Mouse (Mus musculus) urinary bladder, postnatal 10 days (tissue): ENCODE measurements around the gene Atp5j2.
A peak's percentile ranks its signal among the peaks of the same experiment; 100 is the strongest.

ENCODE experiments used
- DNase-seq: peaks from one replicate; pipeline ENCODE4 v3.0.0; 2022; ENCODE audit warnings: low spot score

Atp5j2 gene

DNA sequence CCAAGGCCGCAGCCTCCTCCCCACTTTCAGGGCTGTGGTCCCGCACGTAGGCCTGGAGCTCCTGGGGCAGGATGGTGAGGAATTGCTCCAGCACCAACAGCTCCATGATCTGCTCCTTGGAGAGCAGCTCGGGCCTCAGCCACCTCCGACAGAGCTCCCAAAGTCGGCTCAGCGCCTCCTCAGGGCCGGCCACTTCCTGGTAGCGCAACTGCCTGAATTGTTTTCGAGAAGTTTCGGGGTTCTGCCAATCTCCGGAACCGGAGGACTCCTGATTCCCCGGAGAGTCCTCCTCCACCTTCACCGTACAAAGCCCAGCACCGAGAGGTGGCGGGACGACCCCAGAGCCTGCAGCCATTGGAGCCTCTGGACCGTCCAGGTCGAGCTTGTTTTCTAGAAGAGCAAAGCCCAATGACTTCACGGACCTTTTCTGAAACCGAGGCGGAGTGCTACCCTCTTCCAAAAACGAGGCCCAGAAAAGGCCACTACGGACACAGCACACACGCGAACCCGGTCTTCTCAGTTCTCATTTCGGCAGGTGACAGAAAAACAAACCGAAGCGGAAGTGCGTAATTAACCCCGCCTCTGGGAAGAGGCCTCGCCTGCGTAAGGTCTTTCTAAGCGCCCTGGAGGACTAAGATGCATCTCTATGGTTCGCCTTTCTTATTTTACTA is 9.6 kb upstream of the Atp5j2 start, which contains the start of gene Zkscan14:
Gene Zkscan14, minus strand, starts transcription at position 548 of the 671 bp plus-strand sequence.
- no peak for DNase-seq

DNA sequence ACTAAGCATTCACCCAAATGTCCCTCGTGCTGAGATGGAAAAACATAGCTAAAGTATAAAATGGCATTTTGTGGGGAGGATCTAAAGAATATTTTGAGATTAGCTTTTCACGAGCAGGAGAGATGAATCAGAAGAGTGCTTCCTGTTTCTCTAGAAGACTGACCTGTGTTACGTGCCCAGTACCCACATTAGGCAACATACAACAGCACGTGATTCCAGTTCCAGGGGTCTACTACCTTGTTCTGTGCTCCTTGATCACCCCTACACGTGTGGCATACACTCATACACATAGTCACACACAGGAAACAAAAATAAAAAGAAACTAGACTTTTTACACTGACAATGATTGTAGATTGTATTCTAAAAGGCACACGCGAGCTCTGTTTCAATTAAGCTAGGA is 8.5 kb upstream of the Atp5j2 start:
- no peak for DNase-seq

DNA sequence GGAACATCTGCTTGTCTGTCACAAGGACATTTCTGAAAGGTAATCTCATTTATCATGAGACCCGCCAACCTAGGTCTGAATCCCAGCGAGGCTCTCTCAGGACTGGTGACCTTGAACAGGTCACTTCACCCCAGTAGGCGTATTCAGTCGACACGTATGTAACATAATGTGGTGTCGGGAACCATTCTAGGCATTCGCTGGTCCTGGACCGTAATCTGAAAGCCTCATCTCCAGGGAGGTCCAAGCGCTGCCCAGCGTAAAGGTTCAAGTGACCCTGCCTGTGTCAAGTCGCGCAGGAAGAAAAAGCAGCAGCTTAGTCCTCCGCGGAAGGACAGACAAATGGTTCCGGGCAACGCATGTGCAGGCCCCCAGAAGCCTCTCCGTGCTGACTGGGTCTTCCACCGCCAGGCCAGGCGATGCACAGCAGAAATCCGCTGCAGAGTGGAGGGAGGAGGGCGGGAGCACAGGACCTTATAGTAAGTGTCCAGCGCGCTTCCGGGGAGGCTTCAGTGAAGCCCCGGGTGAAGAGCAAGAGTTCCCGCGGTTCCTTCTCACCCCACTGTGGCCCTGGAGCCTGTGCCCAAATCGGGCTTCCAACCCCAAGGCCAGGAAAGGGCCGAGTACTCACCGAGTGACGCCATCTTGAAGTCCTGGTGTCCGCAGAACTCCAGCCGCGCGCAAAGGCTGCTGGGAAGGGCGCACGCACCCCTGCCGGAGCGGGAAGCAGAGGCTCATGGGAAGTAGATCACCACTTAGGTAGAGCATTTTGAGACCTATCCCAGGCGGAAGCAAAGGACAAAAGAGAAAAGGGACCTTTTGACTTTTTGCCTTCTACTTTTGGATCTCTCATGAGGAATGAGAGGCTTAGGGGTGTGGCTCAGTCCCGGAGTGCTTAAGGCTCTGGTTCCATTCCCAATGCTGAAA is 725 bp downstream of the Atp5j2 start:
- peak; percentile 57 for DNase-seq

DNA sequence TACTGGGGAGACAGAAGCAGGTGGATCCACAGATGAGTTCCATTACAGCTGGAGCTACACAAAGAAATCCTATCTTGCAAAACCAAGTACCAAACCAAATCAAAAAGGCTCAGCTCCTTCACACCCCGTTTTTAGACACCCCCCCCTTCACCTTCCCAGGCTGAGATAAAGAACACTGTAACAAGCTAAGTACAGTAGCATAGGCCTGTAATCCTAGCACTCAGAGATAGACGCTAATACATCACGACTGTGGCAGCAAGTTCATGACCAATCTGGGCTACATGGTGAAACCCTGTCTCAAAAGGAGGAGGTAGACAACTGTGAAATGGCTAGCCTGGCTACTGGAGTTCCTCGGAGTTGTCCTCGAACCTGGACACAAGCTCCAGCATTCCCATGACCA is 1.5 kb downstream of the Atp5j2 start:
- no peak for DNase-seq

DNA sequence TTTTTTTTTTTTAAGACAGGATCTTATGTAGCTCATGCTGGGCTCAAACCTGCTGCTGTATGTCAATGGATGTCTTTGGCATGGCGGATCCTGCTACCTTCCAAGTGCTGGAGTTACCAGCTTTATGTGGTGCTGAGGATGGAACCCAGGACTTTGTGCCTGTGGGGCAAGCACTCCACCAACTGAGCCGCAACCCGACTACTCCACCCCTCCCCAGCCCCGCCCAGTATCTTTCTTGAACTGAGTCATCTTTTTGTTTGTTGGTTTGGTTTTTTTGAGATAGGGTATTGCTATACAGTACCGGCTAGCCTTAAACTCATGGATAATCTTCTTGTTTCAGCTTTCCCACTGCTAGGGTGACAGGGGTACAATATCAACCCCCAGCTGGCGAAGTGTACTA is 2.4 kb downstream of the Atp5j2 start:
- DNase-seq: no peak

DNA sequence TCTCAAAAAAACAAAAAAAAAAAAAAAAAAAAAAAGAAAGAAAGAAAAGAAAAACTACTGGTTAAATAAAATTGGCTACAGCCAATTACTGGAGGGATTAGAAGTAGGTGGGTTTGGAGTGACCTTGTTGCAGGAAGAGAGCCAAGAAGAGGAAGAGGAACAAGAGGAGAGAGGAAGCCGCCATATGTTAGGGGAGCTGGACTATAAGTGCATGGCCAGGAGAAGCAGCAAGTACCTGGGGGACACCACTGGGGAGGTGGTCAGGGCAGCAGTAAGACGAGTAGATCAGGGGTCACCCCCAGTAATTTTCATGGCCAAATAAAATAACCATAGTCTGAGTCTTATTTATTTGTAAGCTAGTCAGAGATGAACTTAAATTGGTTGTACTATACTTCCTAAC is 6.6 kb downstream of the Atp5j2 start:
- no peak for DNase-seq

DNA sequence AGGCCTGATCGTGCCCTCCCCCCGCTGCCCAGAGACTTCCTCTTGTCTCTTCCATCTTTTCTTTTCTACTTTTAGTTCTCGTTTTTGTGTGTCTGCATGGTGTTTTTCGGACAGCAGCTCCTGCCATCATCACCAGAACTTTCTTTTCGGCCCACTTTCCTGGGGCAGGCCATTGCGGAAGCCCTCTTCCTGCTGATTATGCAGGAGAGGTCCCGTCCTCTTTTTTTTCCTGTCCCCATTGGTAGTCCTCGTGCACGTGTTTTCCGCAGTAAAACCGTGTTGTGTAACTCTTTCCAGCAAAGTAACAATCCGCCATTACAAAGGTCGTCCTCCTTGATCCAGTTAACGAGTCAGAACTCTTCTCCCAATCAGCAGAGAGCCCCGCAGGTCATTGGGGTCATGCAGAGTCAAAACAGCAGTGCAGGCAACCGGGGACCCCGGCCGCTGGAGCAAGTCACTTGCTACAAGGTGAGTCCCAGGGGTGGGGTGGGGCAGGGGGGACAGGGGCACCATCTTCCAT is 13.3 kb downstream of the Atp5j2 start:
- no peak for DNase-seq

DNA sequence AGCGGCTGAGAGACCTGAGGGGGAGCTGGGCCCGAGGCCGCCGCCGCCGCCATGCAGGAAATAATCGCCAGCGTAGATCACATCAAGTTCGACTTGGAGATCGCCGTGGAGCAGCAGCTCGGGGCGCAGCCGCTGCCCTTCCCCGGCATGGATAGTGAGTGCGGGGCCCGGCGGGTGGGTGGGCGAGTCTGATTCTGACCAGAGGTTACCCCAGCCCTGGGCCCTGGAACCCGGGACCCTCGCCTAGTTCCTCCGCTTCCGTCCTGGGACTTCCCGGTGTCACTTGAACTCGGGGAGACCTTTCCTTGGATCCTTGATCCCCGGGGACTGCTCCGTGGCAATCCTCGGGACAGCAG is 24.6 kb downstream of the Atp5j2 start:
- DNase-seq: no peak

DNA sequence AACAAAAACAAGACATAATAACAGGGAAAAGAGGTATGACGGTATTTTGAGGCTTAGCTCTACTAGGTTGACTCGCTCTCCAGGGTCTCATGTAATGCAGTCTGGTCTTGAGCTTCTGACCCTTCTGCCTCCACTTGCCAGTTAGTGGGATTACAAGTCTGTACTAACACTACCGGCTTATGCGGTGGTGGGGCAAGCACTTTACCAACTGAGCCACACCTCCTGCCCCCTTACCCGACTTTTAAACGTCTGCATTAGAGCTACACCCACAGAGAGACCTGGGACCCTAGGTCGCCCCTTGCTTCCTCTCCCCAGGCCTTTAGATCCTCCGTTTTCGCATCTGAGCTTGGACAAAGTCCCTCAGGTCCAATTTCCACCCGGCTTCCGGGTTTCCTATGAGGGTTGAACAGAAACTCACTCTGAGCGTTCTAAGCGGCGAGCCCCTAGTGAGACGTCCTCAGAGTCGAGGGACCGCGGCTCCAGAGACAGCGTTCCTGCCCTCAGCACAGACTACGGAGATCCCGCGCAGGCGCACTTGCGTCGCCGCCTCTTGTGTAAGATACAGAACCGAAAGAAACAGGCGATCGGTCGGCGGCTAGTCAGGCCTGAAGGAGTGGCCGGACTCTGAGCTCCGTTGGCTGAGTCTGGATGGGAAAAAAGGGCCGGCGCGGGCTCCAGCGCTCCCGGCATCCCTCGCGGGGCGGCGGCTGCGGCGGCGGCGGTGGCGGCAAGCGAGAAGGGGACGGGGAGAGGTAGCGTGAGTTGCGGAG is 25.1 kb downstream of the Atp5j2 start, which contains the start of the genes Ptcd1 and Cpsf4:
Gene Ptcd1, minus strand, starts transcription at position 573 of the 770 bp plus-strand sequence.
Gene Cpsf4, plus strand, starts transcription at position 678 of the 770 bp plus-strand sequence.
- DNase-seq: peak; percentile 93

DNA sequence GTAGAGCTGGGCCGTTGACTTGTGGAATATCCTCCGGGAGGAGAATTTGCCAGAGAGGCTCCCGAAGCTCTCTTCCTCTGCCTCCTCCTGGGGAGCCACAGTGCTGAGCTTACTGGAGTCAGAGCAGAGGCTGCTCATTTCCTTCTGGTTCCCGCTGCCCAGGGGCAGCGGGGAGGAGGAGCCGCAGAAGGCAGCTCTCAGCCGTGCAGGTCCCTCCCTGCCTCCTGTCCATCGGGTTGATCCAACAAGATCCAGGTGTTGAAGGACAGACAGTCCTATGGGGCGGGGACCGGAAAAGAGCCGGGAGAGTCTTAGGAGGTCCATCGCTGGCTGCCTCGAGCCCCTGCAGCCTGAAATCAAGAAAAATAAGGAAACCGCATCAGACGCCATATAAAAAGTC is 26.7 kb downstream of the Atp5j2 start:
- no peak for DNase-seq

DNA sequence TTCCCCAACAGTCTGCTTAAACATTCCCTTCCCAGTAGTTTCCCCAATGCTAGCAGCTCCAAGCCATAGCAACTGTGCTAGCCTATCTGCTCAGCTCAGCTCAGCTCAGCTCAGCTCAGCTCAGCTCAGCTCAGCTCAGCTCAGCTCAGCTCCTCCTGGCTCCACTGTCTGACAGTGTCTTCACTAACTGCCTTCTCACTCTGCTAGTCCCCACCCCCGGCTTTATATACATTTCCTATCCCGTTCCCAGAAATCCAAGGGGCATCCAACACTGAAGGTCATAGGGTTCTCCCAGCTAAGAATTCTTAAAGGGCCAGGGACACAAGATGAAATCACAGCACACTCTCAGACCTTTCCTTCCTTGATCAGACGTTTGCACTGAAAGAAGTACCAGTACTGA is 27.2 kb downstream of the Atp5j2 start:
- DNase-seq: no peak

DNA sequence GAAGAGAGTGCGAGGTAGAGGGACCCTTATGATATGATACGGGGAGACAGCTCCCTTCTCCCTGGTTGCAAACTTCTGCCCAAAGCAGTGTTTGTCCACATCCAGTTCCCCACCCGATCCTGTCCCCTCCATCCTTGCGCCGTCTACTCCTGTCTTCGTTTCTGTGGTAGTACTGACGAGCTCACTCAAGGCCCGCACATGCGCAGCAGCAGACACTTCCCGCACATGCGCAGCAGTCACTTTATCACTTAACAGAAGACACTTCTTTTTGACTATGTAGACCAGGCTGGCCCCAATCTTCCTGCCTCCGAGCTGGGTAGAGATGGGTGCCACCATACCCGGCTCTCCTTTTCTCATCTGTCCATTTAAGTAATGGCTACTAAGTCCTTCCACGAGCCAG is 30.5 kb downstream of the Atp5j2 start:
- no peak for DNase-seq

DNA sequence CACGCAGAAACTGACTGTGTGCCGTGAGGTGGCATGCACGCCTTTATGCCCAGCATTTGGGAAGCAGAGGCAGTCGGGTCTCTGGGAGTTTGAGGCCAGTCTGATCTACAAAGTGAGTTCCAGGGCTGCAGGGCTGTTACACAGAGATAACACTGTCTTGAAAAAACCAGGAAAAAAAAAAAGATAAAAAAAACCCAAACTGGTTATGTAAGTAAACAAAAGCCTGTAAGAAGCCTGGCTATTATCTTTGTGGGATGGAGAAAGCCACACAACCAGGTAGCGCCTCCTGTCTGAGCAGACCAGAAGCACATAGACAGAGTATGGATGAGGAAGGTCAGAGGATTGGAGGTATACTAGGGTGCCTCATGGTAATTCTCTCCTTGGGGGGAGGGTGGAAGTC is 39.2 kb downstream of the Atp5j2 start:
- DNase-seq: no peak

DNA sequence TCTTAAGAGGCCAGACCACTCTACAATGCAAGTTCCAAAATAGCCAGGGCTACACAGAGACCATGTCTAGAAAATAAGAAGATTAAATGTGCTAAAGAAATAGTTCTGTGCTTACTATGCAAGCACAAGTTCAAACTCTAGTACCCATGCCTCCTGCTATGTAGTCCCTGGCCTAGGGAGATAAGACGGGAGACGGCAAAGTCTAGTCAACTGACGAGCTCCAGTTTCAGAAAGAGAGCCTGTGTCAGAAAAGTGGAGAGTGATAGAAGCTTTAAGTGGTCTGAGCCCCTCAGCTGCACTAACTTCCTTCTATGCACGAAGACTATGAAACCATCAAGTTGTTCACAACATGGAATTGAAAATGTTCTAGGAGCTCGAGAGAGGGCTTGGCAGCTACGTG is 42.6 kb downstream of the Atp5j2 start:
- DNase-seq: no peak

DNA sequence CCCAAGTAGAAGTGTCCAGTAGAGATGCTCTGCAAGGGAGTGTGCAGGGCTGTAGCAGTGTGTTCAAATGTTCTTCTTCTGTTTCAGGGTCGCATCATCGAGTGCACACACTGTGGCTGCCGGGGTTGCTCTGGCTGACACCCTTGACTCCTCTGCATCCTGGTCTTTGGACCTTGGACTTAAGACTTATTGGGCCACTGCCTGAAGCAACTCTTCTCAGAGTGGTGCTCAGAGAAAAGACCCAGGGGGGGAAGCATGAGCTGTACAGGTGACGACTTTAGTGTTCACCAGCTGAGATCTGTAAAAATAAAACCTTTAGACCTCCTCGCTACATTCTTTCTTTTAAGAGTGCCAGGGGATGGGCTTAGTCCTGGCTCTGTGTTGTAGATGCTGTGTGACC is 44.1 kb downstream of the Atp5j2 start:
- no peak for DNase-seq

DNA sequence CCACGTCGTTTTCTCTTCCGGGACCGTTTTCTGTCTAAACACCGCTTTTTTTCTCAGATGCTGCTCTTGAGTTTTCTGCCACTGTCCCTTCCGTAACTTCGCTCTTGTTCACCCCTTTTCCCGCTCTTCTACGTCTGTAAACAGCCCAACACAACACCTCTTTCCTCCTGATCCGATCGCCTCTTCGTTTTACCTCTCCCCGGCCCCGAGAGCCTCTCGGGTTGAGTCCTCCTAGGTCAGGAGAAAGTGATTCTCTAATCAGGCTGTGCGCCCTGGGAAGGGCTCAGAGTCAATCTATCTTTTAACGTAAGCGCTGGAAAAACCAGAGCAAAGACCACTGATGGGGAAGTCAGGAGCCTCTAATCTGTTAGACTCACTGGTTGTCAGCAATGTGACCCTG is 51.3 kb downstream of the Atp5j2 start:
- no peak for DNase-seq

DNA sequence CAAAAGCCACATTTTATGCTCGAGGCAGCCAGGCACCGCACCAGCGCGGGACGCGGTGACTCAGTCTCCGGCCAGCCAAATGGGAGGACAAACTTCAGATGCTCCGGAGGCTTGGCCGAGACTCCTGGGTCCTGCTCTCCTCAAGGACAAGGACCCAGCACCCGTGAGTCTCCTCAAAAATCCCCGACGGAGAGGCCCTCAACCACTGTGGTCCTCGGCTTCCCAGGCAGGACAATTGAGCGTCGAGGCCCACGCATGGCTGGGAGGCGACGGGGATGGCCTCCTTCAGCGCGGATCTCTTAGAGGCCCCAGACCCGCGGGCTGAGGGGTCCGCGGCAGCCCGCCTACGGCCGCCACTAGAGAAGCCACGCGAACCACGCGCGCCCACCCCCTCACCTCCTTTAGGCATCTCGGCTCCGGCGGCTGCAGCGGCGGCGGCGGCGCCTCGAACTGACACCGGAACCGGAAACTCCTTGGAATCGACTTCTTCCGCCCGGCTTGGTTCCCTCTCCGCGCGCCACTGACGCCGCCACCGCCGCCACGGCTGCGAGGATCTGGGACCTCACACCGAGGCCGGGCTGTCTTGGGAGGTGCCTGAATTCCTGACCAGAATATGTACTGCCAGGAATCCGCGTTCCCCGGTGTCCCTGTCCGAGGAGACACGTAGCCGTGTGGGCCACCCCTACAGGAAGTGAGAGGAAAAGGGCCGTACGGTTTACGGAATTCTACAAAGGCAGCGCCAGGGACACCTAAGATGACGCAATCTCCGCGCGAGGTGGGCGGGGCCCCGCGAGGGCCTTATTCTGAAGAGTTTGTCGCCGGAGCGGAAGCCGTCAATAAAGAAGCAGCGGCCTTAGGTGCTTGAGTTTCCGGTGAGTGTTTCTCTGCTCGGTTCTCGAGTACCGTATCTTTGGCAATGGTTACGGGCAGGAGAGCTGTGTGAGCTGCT is 52.0 kb downstream of the Atp5j2 start, which contains the start of the genes Pdap1 and Bud31:
Gene Pdap1, minus strand, starts transcription at position 668 of the 949 bp plus-strand sequence.
Gene Bud31, plus strand, starts transcription at position 792 of the 949 bp plus-strand sequence.
- DNase-seq: peak; percentile 83

DNA sequence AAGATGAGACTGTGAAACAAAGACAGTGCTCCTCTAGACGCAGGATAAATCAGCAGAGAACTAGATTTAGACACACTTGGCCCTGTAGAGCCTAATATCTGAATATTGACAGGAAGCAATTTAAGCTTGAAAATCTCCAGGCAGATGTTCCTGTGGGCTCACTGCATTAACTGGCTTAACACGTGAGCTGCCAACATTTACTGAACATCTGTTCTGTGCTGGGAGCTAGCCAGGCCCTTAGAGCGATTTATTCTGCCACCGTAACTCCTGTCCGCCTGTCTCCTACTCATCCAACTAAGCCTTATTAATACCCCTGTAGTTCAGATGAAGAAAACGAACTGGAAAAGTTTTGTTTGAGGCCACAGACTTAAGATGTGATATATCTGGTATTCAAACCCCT is 53.0 kb downstream of the Atp5j2 start:
- DNase-seq: no peak
